Mouse (Mus musculus) regulatory T cell (primary cell): Measurements from ENCODE around the gene Amtn.
"Not testable (repeated sequence)": the region's sequence is repeated elsewhere in the genome, so short reads cannot be mapped to it uniquely, and the experiment has no call there.

Experiments used
- in situ Hi-C: fragments of 300-600 bp; cut with MboI, MseI; formaldehyde crosslinking; loops from one replicate; pipeline ENCODE4 v1.15.1; 2025; ENCODE audit warnings: high pct_unique_total_duplicates

Amtn gene

GRCm38 (mm10) chr5:88375808-88376207, at the start of gene Amtn:
TSS of gene Amtn (plus strand) at chr5:88376108.
- in situ Hi-C loops: no loop called here

DNA sequence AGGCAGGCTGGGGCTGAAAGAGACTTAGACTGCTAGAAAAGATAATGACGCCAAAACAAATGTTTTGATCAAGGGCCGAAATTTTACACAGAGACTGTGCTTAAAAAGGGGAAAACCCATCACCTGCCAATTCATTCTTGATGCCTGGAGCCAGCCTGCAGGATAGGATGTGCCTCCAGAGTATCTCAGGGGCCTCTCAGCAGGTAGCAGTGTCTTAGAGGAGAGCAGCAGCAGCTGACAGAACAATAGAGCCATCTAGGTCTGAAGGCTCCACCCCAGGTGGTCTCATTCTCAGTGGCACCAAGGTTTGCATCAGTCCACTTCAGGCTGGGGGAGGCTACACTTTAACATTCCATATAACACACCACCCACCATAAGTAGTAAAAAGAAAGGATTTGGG, 27.4 kb upstream of the Amtn start:
- in situ Hi-C loops: not testable (repeated sequence)

- in situ Hi-C loops: loop anchor here (25.0 kb wide), 1 partner anchor 1502 kb away; no protein-coding TSS in a partner anchor
These were observed 11.1 kb upstream of the Amtn start for GRCm38 (mm10) chr5:88364768-88365167.

DNA sequence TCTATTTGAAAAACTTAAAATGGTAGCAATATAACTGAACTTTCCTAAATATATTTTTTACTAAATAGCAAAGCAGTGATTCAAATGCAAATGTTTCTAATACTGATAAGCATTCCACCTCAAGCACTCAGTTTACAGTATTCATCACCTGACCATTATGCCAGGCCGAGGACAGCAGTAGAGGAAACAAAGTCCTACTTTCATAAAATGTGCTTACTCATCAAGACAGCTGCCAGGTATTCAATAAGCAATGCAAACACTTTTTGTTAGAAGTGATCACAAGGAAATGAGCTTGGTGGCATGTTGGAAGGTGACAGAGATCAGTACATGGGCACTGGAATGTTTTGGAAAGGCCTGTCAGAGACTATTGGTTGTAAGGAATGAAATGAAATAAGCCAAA, 9.0 kb upstream of the Amtn start:
- in situ Hi-C loops: loop anchor here (25.0 kb wide), 1 partner anchor 1505 kb away; no protein-coding TSS in a partner anchor

- in situ Hi-C loops: loop anchor here (25.0 kb wide), 1 partner anchor 1508 kb away; no protein-coding TSS in a partner anchor
These were observed 5.2 kb upstream of the Amtn start for GRCm38 (mm10) chr5:88370578-88371232.

DNA sequence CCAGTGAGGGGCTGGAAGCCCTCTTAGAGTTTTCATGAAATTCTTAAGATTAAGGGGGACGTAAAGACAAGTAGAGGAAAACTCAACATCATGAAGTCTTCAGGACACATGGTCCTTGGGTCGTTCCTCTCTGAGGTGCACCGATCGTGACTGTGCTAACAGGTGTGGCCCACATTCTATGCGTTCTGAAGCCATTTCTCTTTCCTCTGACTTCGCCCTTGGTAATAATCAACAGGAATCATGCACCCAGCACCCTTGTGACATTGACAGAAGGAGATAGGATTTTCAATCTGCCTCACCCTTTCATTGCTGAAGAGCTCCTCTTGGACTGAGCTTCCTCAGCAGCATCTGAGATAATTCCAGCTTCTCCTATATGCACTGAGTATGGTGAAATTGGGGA, 3.3 kb upstream of the Amtn start:
- in situ Hi-C loops: loop anchor here (25.0 kb wide), 1 partner anchor 1510 kb away; no protein-coding TSS in a partner anchor

GRCm38 (mm10) chr5:88391960-88392359, 16.1 kb downstream of the Amtn start:
- in situ Hi-C loops: not testable (repeated sequence)

DNA sequence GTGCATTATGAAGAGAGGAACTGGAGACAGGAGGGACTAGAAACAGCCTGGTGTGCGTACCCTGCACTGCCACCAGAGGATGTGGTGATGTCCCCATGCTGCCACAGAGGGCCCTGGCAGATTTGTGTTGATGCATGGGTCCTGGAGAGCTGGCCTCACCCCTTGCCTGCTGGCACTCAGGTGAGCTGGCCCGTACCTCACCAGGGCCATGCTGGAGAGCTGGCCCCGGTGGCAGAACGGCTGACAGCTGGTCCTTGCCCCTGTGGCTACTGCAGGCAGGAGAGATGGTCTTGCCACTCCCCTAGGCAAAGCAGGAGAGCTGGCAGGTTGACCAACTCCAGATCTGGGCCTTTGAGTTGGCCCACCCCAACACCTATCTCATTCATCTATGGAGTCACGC, 22.7 kb downstream of the Amtn start:
- in situ Hi-C loops: loop anchor here (5.0 kb wide), 1 partner anchor 39 kb away; no protein-coding TSS in a partner anchor

- in situ Hi-C loops: loop anchor here (5.0 kb wide), 1 partner anchor 37 kb away; no protein-coding TSS in a partner anchor
These were observed 23.9 kb downstream of the Amtn start for GRCm38 (mm10) chr5:88399849-88400248.

DNA sequence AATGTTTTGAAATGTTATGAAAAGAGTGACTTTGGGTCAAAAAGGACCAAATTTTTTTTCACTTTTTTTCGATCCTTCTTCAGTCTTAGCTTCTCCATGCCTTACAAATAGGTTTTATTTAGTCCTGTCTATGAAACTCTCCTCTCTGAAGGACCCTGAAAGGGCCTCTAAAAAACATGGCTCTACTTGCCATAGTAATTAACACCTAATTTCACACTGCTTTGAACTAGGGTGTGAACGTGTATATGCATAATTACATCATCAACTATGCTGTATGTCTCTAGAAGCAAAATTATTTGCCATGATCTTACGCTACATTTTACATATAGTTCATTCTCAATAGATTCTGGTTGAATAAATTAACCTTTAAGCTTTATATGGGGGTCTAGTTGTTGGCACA, 25.6 kb downstream of the Amtn start:
- in situ Hi-C loops: no loop called here

- in situ Hi-C loops: no loop called here
These were observed 44.6 kb downstream of the Amtn start for GRCm38 (mm10) chr5:88420319-88421065.

GRCm38 (mm10) chr5:88424892-88425291, 49.0 kb downstream of the Amtn start:
- in situ Hi-C loops: not testable (repeated sequence)

DNA sequence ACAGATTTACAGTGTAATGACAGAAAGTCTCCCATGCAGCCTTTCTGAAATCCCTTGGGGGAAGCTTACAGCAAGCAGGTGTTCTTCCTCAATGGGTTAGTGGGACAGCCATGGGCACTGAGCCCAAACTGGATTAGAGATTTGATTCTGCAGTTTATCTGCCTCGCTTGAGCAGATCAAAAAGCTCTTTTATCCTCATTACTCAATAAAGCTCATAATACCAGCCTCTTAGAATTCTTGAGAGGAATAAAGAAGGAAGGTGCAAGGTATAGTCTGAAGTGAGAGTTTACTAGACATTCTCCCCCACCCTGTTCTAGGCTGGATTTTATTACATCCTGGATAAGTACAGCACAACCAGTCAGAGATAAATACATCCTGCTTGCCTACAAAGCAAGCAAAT, 50.8 kb downstream of the Amtn start:
- in situ Hi-C loops: no loop called here
